In genomic region chr19:14777198-14777597, GRCm38 (mm10) we compare ENCODE assay signal across 8 mouse cellular contexts.
A peak's percentile ranks its signal among the peaks of the same experiment; 100 is the strongest.
DNase-seq lines count a peak whose midpoint lies in the region; ATAC-seq lines count a peak whose summit lies in the region.

No protein-coding gene starts in this region.

- peak overlapping the region; percentile 21 for H3K4me2 ChIP-seq in heart, embryonic 12.5 days
- H3K4me2 ChIP-seq in forebrain, embryonic 14.5 days (ENCODE audit: low read length): peak overlapping the region; percentile 25; the same call in 1 of the 2 replicates
- H3K4me2 ChIP-seq in neural tube, embryonic 13.5 days: peak overlapping the region; percentile 39

- intact Hi-C loops in heart, postnatal 10 days (cut with DNase I): no loop called here

- no peak overlapping the region for H3K27ac ChIP-seq in heart, embryonic 12.5 days (ENCODE audit: poor library complexity, severe bottlenecking)
- no peak overlapping the region for H3K27ac ChIP-seq in forebrain, embryonic 14.5 days (ENCODE audit: low read depth, low read length)
- 0 out of 2 replicates have a peak overlapping the region, but pooled peaks have one; percentile 34 for H3K27ac ChIP-seq in neural tube, embryonic 13.5 days (replicated peaks)

- DNase-seq in heart, adult 8-10 months (ENCODE audit: low spot score): no peak
- peak; percentile 99 for DNase-seq in forebrain, embryonic 14.5 days (ENCODE audit: low spot score)
- peak; percentile 43 to 60 for DNase-seq in layer of hippocampus, postnatal 36 days
- DNase-seq in kidney, adult 9 months: no peak
- DNase-seq in heart, postnatal 10 days: no peak

- H3K4me1 ChIP-seq in heart, embryonic 12.5 days (replicated peaks): peaks cover 4% of the 10 kb centered on the region
- H3K4me1 ChIP-seq in forebrain, embryonic 14.5 days (ENCODE audit: control insufficient read depth, insufficient read depth, low read length): peaks cover 8% of the 10 kb centered on the region
- H3K4me1 ChIP-seq in neural tube, embryonic 13.5 days (replicated peaks): peaks cover 14% of the 10 kb centered on the region

- no peak overlapping the region for H3K4me3 ChIP-seq in heart, embryonic 12.5 days
- H3K4me3 ChIP-seq in forebrain, embryonic 14.5 days (ENCODE audit: low read depth, low read length): no peak overlapping the region
- H3K4me3 ChIP-seq in neural tube, embryonic 13.5 days: peak overlapping the region; percentile 14; the same call in 1 of the 2 replicates

- no peaks in the 10 kb centered on the region for H3K36me3 ChIP-seq in heart, embryonic 12.5 days
- H3K36me3 ChIP-seq in forebrain, embryonic 14.5 days (ENCODE audit: control insufficient read depth, insufficient read depth, low read length): no peaks in the 10 kb centered on the region
- no peaks in the 10 kb centered on the region for H3K36me3 ChIP-seq in neural tube, embryonic 13.5 days

- H3K9ac ChIP-seq in heart, embryonic 12.5 days: no peak overlapping the region
- H3K9ac ChIP-seq in forebrain, embryonic 14.5 days (ENCODE audit: low read length): no peak overlapping the region
- H3K9ac ChIP-seq in neural tube, embryonic 13.5 days: no peak overlapping the region

- WGBS in heart, embryonic 12.5 days: 13% methylated on average over 10 of the region's 10 CpGs
- WGBS in forebrain, embryonic 14.5 days: 1% methylated on average over 10 of the region's 10 CpGs
- WGBS in neural tube, embryonic 13.5 days: 2% methylated on average over 10 of the region's 10 CpGs

- H3K9me3 ChIP-seq in heart, embryonic 12.5 days (replicated peaks): no peaks in the 10 kb centered on the region; the same call in 1 of the 2 replicates
- no peaks in the 10 kb centered on the region for H3K9me3 ChIP-seq in forebrain, embryonic 14.5 days (replicated peaks; ENCODE audit: control insufficient read depth, low read length)
- no peaks in the 10 kb centered on the region for H3K9me3 ChIP-seq in neural tube, embryonic 13.5 days

- H3K27me3 ChIP-seq in heart, embryonic 12.5 days (replicated peaks): peaks cover 9% of the 10 kb centered on the region
- no peaks in the 10 kb centered on the region for H3K27me3 ChIP-seq in forebrain, embryonic 14.5 days (replicated peaks; ENCODE audit: control insufficient read depth, insufficient read depth, low read length)
- no peaks in the 10 kb centered on the region; the same call in 1 of the 2 replicates for H3K27me3 ChIP-seq in neural tube, embryonic 13.5 days

- no peak for ATAC-seq in heart, embryonic 12.5 days (ENCODE audit: insufficient number of reproducible peaks, low FRiP score)
- ATAC-seq in forebrain, embryonic 14.5 days: peak; percentile 96
- peak; percentile 90 for ATAC-seq in neural tube, embryonic 13.5 days (ENCODE audit: low read depth)
- ATAC-seq in megakaryocyte, adult 5-6 weeks (ENCODE audit: poor library complexity, severe bottlenecking): no peak

Comparison
In these comparisons a context has a peak if more than half of its experiments do, and no peak if none do; other contexts are left out.
1. ATAC-seq: peak in forebrain, embryonic 14.5 days (single experiment) and neural tube, embryonic 13.5 days (single experiment); none in heart, embryonic 12.5 days (single experiment) and megakaryocyte, adult 5-6 weeks (single experiment).
2. DNase-seq: peak in forebrain, embryonic 14.5 days (single experiment) and layer of hippocampus, postnatal 36 days (2 of 2); none in heart, adult 8-10 months (single experiment), kidney, adult 9 months (single experiment) and heart, postnatal 10 days (0 of 2).
3. Peak in every context shown above with its lines, with median percentiles within 50 percentile points of each other: H3K4me2 ChIP-seq.